Mouse (Mus musculus): ENCODE results near the gene Top3b. TPM values are rescaled to one million over a fixed set of nuclear protein-coding genes. Genes with fewer than 3 reads are reported as not detected.
"Not testable (repeated sequence)": the region's sequence is repeated elsewhere in the genome, so short reads cannot be mapped to it uniquely, and the experiment has no call there.

Gene Top3b
- polyA plus RNA-seq, 1 experiment from 2014 or later, result 70.3 TPM

DNA sequence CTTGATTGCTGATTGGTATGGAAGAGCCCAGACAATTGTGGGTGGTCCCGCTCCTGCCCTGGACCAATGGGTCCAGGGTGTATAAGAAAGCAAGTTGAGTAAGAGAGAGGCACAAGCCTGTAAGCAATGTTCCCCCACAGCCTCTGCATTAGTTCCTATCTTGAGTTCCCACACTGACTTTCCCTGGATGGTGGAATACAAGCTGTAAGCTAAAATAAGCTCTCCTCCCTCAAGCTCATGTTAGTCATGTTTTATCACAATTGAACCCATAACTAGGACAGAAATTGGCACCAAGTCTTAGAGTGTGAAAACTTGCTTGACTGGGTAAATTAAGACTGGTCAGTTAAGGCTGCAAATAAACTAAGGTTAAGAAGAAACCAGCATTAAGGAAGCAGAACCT, 15.0 kb upstream of the Top3b start:
- ATAC-seq (replicated peaks; ENCODE audit: low FRiP score), result no peak

GRCm38 (mm10) chr16:16856054-16856453, 14.5 kb upstream of the Top3b start:
- 84% methylated on average over 9 of the region's 9 CpGs for WGBS
- not testable (repeated sequence) for H3K36me3 ChIP-seq (ENCODE audit: control insufficient read depth, insufficient read depth, low read length); H3K27me3 ChIP-seq (ENCODE audit: control insufficient read depth, insufficient read depth, low read length); H3K4me3 ChIP-seq (ENCODE audit: low read depth, low read length); DNase-seq (ENCODE audit: low spot score); H3K27ac ChIP-seq (ENCODE audit: low read depth, low read length); ATAC-seq (replicated peaks; ENCODE audit: low FRiP score); H3K9me3 ChIP-seq (ENCODE audit: control insufficient read depth, low read length); H3K4me2 ChIP-seq (ENCODE audit: low read depth, low read length, severe bottlenecking); H3K9ac ChIP-seq (ENCODE audit: low read length); H3K4me1 ChIP-seq (replicated peaks; ENCODE audit: control insufficient read depth, insufficient read depth, low read length)

More for the DNA sequence above, 15.0 kb upstream of the Top3b start:
- Histone ChIP-seq H3K27ac (ENCODE audit: low read depth, low read length) (no peak overlapping the region), H3K4me2 (ENCODE audit: low read depth, low read length, severe bottlenecking) (no peak overlapping the region), H3K4me3 (ENCODE audit: low read depth, low read length) (no peak overlapping the region), H3K9me3 (ENCODE audit: control insufficient read depth, low read length) (no peaks in the 10 kb centered on the region), H3K27me3 (ENCODE audit: control insufficient read depth, insufficient read depth, low read length) (no peaks in the 10 kb centered on the region), H3K36me3 (ENCODE audit: control insufficient read depth, insufficient read depth, low read length) (no peaks in the 10 kb centered on the region), H3K4me1 (replicated peaks; ENCODE audit: control insufficient read depth, insufficient read depth, low read length) (no peaks in the 10 kb centered on the region), H3K9ac (ENCODE audit: low read length) (no peak overlapping the region)
- 97% methylated on average over 1 of the region's 1 CpGs for WGBS
- DNase-seq (ENCODE audit: low spot score), result no peak

GRCm38 (mm10) chr16:16856731-16857476, 13.6 kb upstream of the Top3b start:
- H3K4me1 ChIP-seq (replicated peaks; ENCODE audit: control insufficient read depth, insufficient read depth, low read length), result no peaks in the 10 kb centered on the region
- H3K9me3 ChIP-seq (ENCODE audit: control insufficient read depth, low read length), result no peaks in the 10 kb centered on the region
- H3K36me3 ChIP-seq (ENCODE audit: control insufficient read depth, insufficient read depth, low read length), result no peaks in the 10 kb centered on the region
- no peak for ATAC-seq (replicated peaks; ENCODE audit: low FRiP score)
- no peak overlapping the region for H3K9ac ChIP-seq (ENCODE audit: low read length)
- 77% methylated on average over 13 of the region's 13 CpGs for WGBS
- H3K27ac ChIP-seq (ENCODE audit: low read depth, low read length), result no peak overlapping the region
- H3K27me3 ChIP-seq (ENCODE audit: control insufficient read depth, insufficient read depth, low read length), result no peaks in the 10 kb centered on the region
- H3K4me3 ChIP-seq (ENCODE audit: low read depth, low read length), result no peak overlapping the region
- DNase-seq (ENCODE audit: low spot score), result no peak
- no peak overlapping the region for H3K4me2 ChIP-seq (ENCODE audit: low read depth, low read length, severe bottlenecking)

GRCm38 (mm10) chr16:16862288-16862687, 8.2 kb upstream of the Top3b start:
- H3K27me3 ChIP-seq (ENCODE audit: control insufficient read depth, insufficient read depth, low read length), result no peaks in the 10 kb centered on the region
- whole genome bisulfite sequencing, result 77% methylated on average over 3 of the region's 3 CpGs
- no peak overlapping the region for H3K27ac ChIP-seq (ENCODE audit: low read depth, low read length)
- no peaks in the 10 kb centered on the region for H3K4me1 ChIP-seq (replicated peaks; ENCODE audit: control insufficient read depth, insufficient read depth, low read length)
- DNase-seq (ENCODE audit: low spot score), result peak; percentile 28
- H3K4me3 ChIP-seq (ENCODE audit: low read depth, low read length), result no peak overlapping the region
- no peaks in the 10 kb centered on the region for H3K36me3 ChIP-seq (ENCODE audit: control insufficient read depth, insufficient read depth, low read length)
- no peak overlapping the region for H3K4me2 ChIP-seq (ENCODE audit: low read depth, low read length, severe bottlenecking)
- no peaks in the 10 kb centered on the region for H3K9me3 ChIP-seq (ENCODE audit: control insufficient read depth, low read length)
- ATAC-seq (replicated peaks; ENCODE audit: low FRiP score), result no peak
- no peak overlapping the region for H3K9ac ChIP-seq (ENCODE audit: low read length)

- WGBS, result 71% methylated on average over 2 of the region's 2 CpGs
- Histone ChIP-seq H3K9ac (ENCODE audit: low read length) (no peak within 1 kb of the TSS), H3K4me3 (ENCODE audit: low read depth, low read length) (no peak within 1 kb of the TSS), H3K9me3 (ENCODE audit: control insufficient read depth, low read length) (no peaks in the 10 kb centered on the region), H3K36me3 (ENCODE audit: control insufficient read depth, insufficient read depth, low read length) (no peaks in the 10 kb centered on the region), H3K27ac (ENCODE audit: low read depth, low read length) (no peak within 1 kb of the TSS), H3K4me1 (replicated peaks; ENCODE audit: control insufficient read depth, insufficient read depth, low read length) (no peaks in the 10 kb centered on the region), H3K27me3 (ENCODE audit: control insufficient read depth, insufficient read depth, low read length) (no peaks in the 10 kb centered on the region), H3K4me2 (ENCODE audit: low read depth, low read length, severe bottlenecking) (no peak within 1 kb of the TSS)
- ATAC-seq (replicated peaks; ENCODE audit: low FRiP score), result no peak
- DNase-seq (ENCODE audit: low spot score), result peak; percentile 19
These were observed 6.6 kb upstream of the Top3b start, which contains the start of gene Igll1 for GRCm38 (mm10) chr16:16863978-16864377. TSS of gene Igll1 (minus strand) at chr16:16863985.

DNA sequence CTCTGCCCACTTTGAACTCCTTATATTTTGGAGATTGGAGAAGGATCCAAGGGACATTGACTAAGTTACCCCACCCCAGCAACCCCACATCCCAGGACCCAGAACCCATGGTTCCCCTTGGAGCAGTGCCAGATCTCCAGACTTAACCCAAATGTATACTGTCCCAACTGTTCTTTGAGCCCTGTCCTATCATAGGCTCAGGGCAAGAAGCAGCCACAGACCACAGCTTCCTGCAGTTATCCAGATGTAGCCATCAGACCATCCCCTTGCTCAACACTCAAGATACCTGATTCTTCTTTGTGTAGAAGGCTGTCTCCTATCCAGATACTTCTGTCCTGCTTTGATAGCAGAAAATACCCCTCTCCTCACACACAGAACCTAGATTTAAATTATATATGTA, 5.3 kb upstream of the Top3b start:
- Histone ChIP-seq H3K27me3 (ENCODE audit: control insufficient read depth, insufficient read depth, low read length) (no peaks in the 10 kb centered on the region), H3K36me3 (ENCODE audit: control insufficient read depth, insufficient read depth, low read length) (no peaks in the 10 kb centered on the region), H3K4me3 (ENCODE audit: low read depth, low read length) (no peak overlapping the region), H3K9ac (ENCODE audit: low read length) (no peak overlapping the region), H3K9me3 (ENCODE audit: control insufficient read depth, low read length) (no peaks in the 10 kb centered on the region), H3K4me1 (replicated peaks; ENCODE audit: control insufficient read depth, insufficient read depth, low read length) (no peaks in the 10 kb centered on the region), H3K4me2 (ENCODE audit: low read depth, low read length, severe bottlenecking) (no peak overlapping the region), H3K27ac (ENCODE audit: low read depth, low read length) (no peak overlapping the region)
- peak; percentile 38 for DNase-seq (ENCODE audit: low spot score)
- ATAC-seq (replicated peaks; ENCODE audit: low FRiP score), result no peak

DNA sequence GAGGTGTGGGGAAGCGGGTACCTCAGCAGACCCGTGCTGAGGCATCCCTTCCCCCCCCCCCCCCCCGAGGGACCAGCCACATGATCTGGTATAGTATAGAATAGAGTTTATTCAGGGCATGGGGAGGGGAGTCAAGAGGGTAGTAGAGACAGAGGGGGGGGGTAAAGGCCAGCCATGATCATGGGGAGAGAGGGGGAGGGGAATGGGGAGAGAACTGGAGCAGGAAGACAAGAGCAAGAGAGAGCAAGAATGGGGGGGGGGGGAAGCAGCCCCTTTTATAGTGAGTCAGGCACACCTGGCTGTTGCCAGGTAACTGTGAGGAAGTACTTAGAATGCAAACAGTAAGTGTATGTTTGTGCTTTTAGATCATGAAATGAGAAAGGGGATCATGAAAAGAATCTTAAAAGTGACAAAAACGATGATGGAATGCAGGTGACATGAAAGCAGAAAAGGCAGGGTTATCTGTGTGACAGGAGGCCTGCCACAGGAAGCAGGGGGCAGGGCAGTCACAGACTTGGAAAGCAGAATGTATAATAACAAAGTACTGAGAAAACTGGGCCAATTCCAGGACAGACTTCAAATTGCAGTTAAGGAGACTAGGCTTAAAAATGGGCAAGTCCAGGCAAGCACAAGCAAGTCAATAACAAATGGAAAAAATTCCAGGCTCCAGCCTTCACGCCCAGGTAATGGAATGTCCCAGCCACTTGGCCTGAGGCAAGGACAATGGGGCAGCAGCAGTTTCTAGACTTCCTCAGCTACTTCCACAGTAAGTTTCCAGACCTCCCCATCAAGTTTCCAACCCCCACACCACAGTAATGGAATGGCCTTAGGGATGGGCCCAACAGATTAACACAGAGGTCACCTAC, 4.6 kb upstream of the Top3b start:
- Histone ChIP-seq H3K27me3 (ENCODE audit: control insufficient read depth, insufficient read depth, low read length) (no peaks in the 10 kb centered on the region), H3K36me3 (ENCODE audit: control insufficient read depth, insufficient read depth, low read length) (no peaks in the 10 kb centered on the region), H3K4me3 (ENCODE audit: low read depth, low read length) (no peak overlapping the region), H3K9me3 (ENCODE audit: control insufficient read depth, low read length) (no peaks in the 10 kb centered on the region), H3K4me2 (ENCODE audit: low read depth, low read length, severe bottlenecking) (no peak overlapping the region), H3K4me1 (replicated peaks; ENCODE audit: control insufficient read depth, insufficient read depth, low read length) (no peaks in the 10 kb centered on the region), H3K9ac (ENCODE audit: low read length) (no peak overlapping the region), H3K27ac (ENCODE audit: low read depth, low read length) (no peak overlapping the region)
- no peak for ATAC-seq (replicated peaks; ENCODE audit: low FRiP score)
- DNase-seq (ENCODE audit: low spot score), result no peak
- 62% methylated on average over 5 of the region's 5 CpGs for WGBS

GRCm38 (mm10) chr16:16870241-16870616, 307 bp upstream of the Top3b start:
- Histone ChIP-seq H3K4me1 (replicated peaks; ENCODE audit: control insufficient read depth, insufficient read depth, low read length) (peaks cover 3% of the 10 kb centered on the region; the same call in 1 of the 2 replicates), H3K36me3 (ENCODE audit: control insufficient read depth, insufficient read depth, low read length) (no peaks in the 10 kb centered on the region), H3K27ac (ENCODE audit: low read depth, low read length) (no peak overlapping the region; the same call in 1 of the 2 replicates), H3K4me3 (ENCODE audit: low read depth, low read length) (peak overlapping the region; percentile 76), H3K27me3 (ENCODE audit: control insufficient read depth, insufficient read depth, low read length) (no peaks in the 10 kb centered on the region), H3K9me3 (ENCODE audit: control insufficient read depth, low read length) (no peaks in the 10 kb centered on the region), H3K4me2 (ENCODE audit: low read depth, low read length, severe bottlenecking) (peak overlapping the region; percentile 70; the same call in 1 of the 2 replicates), H3K9ac (ENCODE audit: low read length) (peak overlapping the region; percentile 89)
- ATAC-seq (replicated peaks; ENCODE audit: low FRiP score) (peak; percentile 69), DNase-seq (ENCODE audit: low spot score) (no peak)
- WGBS, result 36% methylated on average over 7 of the region's 7 CpGs
